Mouse (Mus musculus): ENCODE measurements around the gene Gm49486. TPM values are rescaled to one million over a fixed set of nuclear protein-coding genes. Genes with fewer than 3 reads are reported as not detected.

Gene Gm49486
- total and polyA plus RNA-seq, 3 experiments: 0.11 TPM; not detected in 2

- Histone ChIP-seq H3K27me3 (ENCODE audit: insufficient read depth, low read length) (peaks cover 18% of the 10 kb centered on the region; the same call in 1 of the 2 replicates), H3K4me1 (ENCODE audit: insufficient read depth, low read depth, low read length) (peaks cover 10% of the 10 kb centered on the region; the same call in 1 of the 2 replicates), H3K4me3 (ENCODE audit: low read depth, low read length) (no peak overlapping the region), H3K36me3 (replicated peaks) (no peaks in the 10 kb centered on the region), H3K9me3 (replicated peaks) (no peaks in the 10 kb centered on the region)
- TF ChIP-seq TAL1 (conservative IDR thresholded peaks at IDR 0.05; ENCODE audit: low read depth, low read length): no peak
- DNase-seq (ENCODE audit: low spot score) (no peak), ATAC-seq (ENCODE audit: extremely low read depth, insufficient number of reproducible peaks, low FRiP score, poor library complexity, severe bottlenecking) (no peak)
These were observed 35.1 kb upstream of the Gm49486 start for GRCm38 (mm10) chr15:79194048-79194447.

- DNase-seq (ENCODE audit: low spot score) (no peak), ATAC-seq (ENCODE audit: extremely low read depth, insufficient number of reproducible peaks, low FRiP score, poor library complexity, severe bottlenecking) (no peak)
- H3K4me3 ChIP-seq (ENCODE audit: low read depth, low read length): no peak overlapping the region
- H3K27me3 ChIP-seq (ENCODE audit: insufficient read depth, low read length): peaks cover 18% of the 10 kb centered on the region; the same call in 1 of the 2 replicates
- H3K4me1 ChIP-seq (ENCODE audit: insufficient read depth, low read depth, low read length): peaks cover 10% of the 10 kb centered on the region; the same call in 1 of the 2 replicates
- TF ChIP-seq CTCF (IDR thresholded peaks at IDR 0.05; ENCODE audit: low read depth, low read length) (no peak), POLR2AphosphoS5 (IDR thresholded peaks at IDR 0.05; ENCODE audit: insufficient replicate concordance, low read depth, low read length) (no peak), GATA1 (IDR thresholded peaks at IDR 0.05; ENCODE audit: borderline replicate concordance, low read length) (no peak), TAL1 (conservative IDR thresholded peaks at IDR 0.05; ENCODE audit: low read depth, low read length) (no peak), GATA2 (IDR thresholded peaks at IDR 0.05; ENCODE audit: borderline replicate concordance, low read depth, low read length) (no peak)
- no peaks in the 10 kb centered on the region for H3K36me3 ChIP-seq (replicated peaks)
- H3K9me3 ChIP-seq (replicated peaks): no peaks in the 10 kb centered on the region
These were observed 34.2 kb upstream of the Gm49486 start for GRCm38 (mm10) chr15:79194946-79195345.

- Histone ChIP-seq H3K4me3 (ENCODE audit: low read depth, low read length) (no peak overlapping the region), H3K4me1 (ENCODE audit: insufficient read depth, low read depth, low read length) (peaks cover 10% of the 10 kb centered on the region; the same call in 1 of the 2 replicates), H3K27me3 (ENCODE audit: insufficient read depth, low read length) (peaks cover 18% of the 10 kb centered on the region; the same call in 1 of the 2 replicates), H3K9me3 (replicated peaks) (no peaks in the 10 kb centered on the region), H3K36me3 (replicated peaks) (no peaks in the 10 kb centered on the region)
- TF ChIP-seq TAL1 (conservative IDR thresholded peaks at IDR 0.05; ENCODE audit: low read depth, low read length) (no peak), GATA2 (IDR thresholded peaks at IDR 0.05; ENCODE audit: borderline replicate concordance, low read depth, low read length) (no peak), GATA1 (IDR thresholded peaks at IDR 0.05; ENCODE audit: borderline replicate concordance, low read length) (no peak), CTCF (IDR thresholded peaks at IDR 0.05; ENCODE audit: low read depth, low read length) (no peak), POLR2AphosphoS5 (IDR thresholded peaks at IDR 0.05; ENCODE audit: insufficient replicate concordance, low read depth, low read length) (no peak)
- DNase-seq (ENCODE audit: low spot score) (no peak), ATAC-seq (ENCODE audit: extremely low read depth, insufficient number of reproducible peaks, low FRiP score, poor library complexity, severe bottlenecking) (no peak)
These were observed 33.7 kb upstream of the Gm49486 start for GRCm38 (mm10) chr15:79195492-79195891.

GRCm38 (mm10) chr15:79199390-79199976 is 29.7 kb upstream of the Gm49486 start:
- Histone ChIP-seq H3K27me3 (ENCODE audit: insufficient read depth, low read length) (peaks cover 17% of the 10 kb centered on the region; the same call in 1 of the 2 replicates), H3K9me3 (replicated peaks) (no peaks in the 10 kb centered on the region), H3K4me1 (ENCODE audit: insufficient read depth, low read depth, low read length) (no peaks in the 10 kb centered on the region), H3K4me3 (ENCODE audit: low read depth, low read length) (no peak overlapping the region), H3K36me3 (replicated peaks) (no peaks in the 10 kb centered on the region)
- DNase-seq (ENCODE audit: low spot score) (no peak), ATAC-seq (ENCODE audit: extremely low read depth, insufficient number of reproducible peaks, low FRiP score, poor library complexity, severe bottlenecking) (no peak)
- TF ChIP-seq TAL1 (conservative IDR thresholded peaks at IDR 0.05; ENCODE audit: low read depth, low read length) (no peak), CTCF (IDR thresholded peaks at IDR 0.05; ENCODE audit: low read depth, low read length) (no peak), GATA1 (IDR thresholded peaks at IDR 0.05; ENCODE audit: borderline replicate concordance, low read length) (no peak)

- Histone ChIP-seq H3K36me3 (replicated peaks) (no peaks in the 10 kb centered on the region), H3K9me3 (replicated peaks) (no peaks in the 10 kb centered on the region), H3K27me3 (ENCODE audit: insufficient read depth, low read length) (peaks cover 15% of the 10 kb centered on the region), H3K4me3 (ENCODE audit: low read depth, low read length) (no peak overlapping the region), H3K4me1 (ENCODE audit: insufficient read depth, low read depth, low read length) (no peaks in the 10 kb centered on the region)
- ATAC-seq (ENCODE audit: extremely low read depth, insufficient number of reproducible peaks, low FRiP score, poor library complexity, severe bottlenecking) (no peak), DNase-seq (ENCODE audit: low spot score) (no peak)
- TF ChIP-seq TAL1 (conservative IDR thresholded peaks at IDR 0.05; ENCODE audit: low read depth, low read length): no peak
- no peak for TF ChIP-seq GATA2 (IDR thresholded peaks at IDR 0.05; ENCODE audit: borderline replicate concordance, low read depth, low read length)
- no peak for TF ChIP-seq CTCF (IDR thresholded peaks at IDR 0.05; ENCODE audit: low read depth, low read length)
- TF ChIP-seq GATA1 (IDR thresholded peaks at IDR 0.05; ENCODE audit: borderline replicate concordance, low read length): no peak
- no peak for TF ChIP-seq POLR2AphosphoS5 (IDR thresholded peaks at IDR 0.05; ENCODE audit: insufficient replicate concordance, low read depth, low read length)
These were observed 27.6 kb upstream of the Gm49486 start for GRCm38 (mm10) chr15:79201491-79202150.

- no peaks in the 10 kb centered on the region for H3K36me3 ChIP-seq (replicated peaks)
- TF ChIP-seq GATA1 (IDR thresholded peaks at IDR 0.05; ENCODE audit: borderline replicate concordance, low read length): no peak
- no peak for TF ChIP-seq GATA2 (IDR thresholded peaks at IDR 0.05; ENCODE audit: borderline replicate concordance, low read depth, low read length)
- no peak for TF ChIP-seq TAL1 (conservative IDR thresholded peaks at IDR 0.05; ENCODE audit: low read depth, low read length)
- no peak for TF ChIP-seq POLR2AphosphoS5 (IDR thresholded peaks at IDR 0.05; ENCODE audit: insufficient replicate concordance, low read depth, low read length)
These were observed 26.6 kb upstream of the Gm49486 start for GRCm38 (mm10) chr15:79202575-79202974.

More at GRCm38 (mm10) chr15:79202575-79202974, 26.6 kb upstream of the Gm49486 start:
- ATAC-seq (ENCODE audit: extremely low read depth, insufficient number of reproducible peaks, low FRiP score, poor library complexity, severe bottlenecking): no peak
- H3K4me3 ChIP-seq (ENCODE audit: low read depth, low read length): no peak overlapping the region
- no peak for DNase-seq (ENCODE audit: low spot score)
- H3K27me3 ChIP-seq (ENCODE audit: insufficient read depth, low read length): peaks cover 12% of the 10 kb centered on the region
- no peaks in the 10 kb centered on the region for H3K9me3 ChIP-seq (replicated peaks)
- H3K4me1 ChIP-seq (ENCODE audit: insufficient read depth, low read depth, low read length): no peaks in the 10 kb centered on the region

Data from G1E (cell line).